Mouse (Mus musculus): ENCODE data around the gene Cnnm2. TPM values are rescaled to one million over a fixed set of nuclear protein-coding genes. Genes with fewer than 3 reads are reported as not detected.

Cnnm2 gene
- total RNA-seq, 2 experiments from 2014 or later = 39.4 to 41.1 TPM

GRCm38 (mm10) chr19:46915406-46916080, 154.1 kb downstream of the Cnnm2 start:
- no peak for DNase-seq (ENCODE audit: low spot score in 2 of 2)

GRCm38 (mm10) chr19:46920571-46920970, 159.2 kb downstream of the Cnnm2 start:
- DNase-seq (ENCODE audit: low spot score in 2 of 2) = no peak

GRCm38 (mm10) chr19:46926357-46926756, 165.0 kb downstream of the Cnnm2 start:
- no peak for DNase-seq (ENCODE audit: low spot score in 2 of 2)

- no peak for DNase-seq (ENCODE audit: low spot score in 2 of 2)
Measured at GRCm38 (mm10) chr19:46926951-46927350, 165.6 kb downstream of the Cnnm2 start.

- DNase-seq (ENCODE audit: low spot score in 2 of 2) = no peak
Measured at GRCm38 (mm10) chr19:46928136-46928535, 166.7 kb downstream of the Cnnm2 start.

GRCm38 (mm10) chr19:46929044-46929587, 167.7 kb downstream of the Cnnm2 start:
- DNase-seq (ENCODE audit: low spot score in 2 of 2) = peak; percentile 30 to 62

Other genes starting within 250 kb of the Cnnm2 start
- gene Arl3, start 188.4 kb upstream of the Cnnm2 start, total RNA-seq (2021) = 100 to 1,000 TPM; 127 to 132 TPM
- gene Sfxn2, start 188.2 kb upstream of the Cnnm2 start, total RNA-seq (2021) = 1 to 10 TPM; 5.2 to 7.6 TPM
- 10 to 100 TPM; 38.1 to 40.1 TPM for gene Wbp1l, start 162.5 kb upstream of the Cnnm2 start, total RNA-seq (2021)
- gene Cyp17a1, start 88.4 kb upstream of the Cnnm2 start, total RNA-seq (2021) = not detected
- 10 to 100 TPM; 19.1 to 21.2 TPM for gene Borcs7, start 71.7 kb upstream of the Cnnm2 start, total RNA-seq (2021)
- gene As3mt, start 54.1 kb upstream of the Cnnm2 start, total RNA-seq (2021) = 10 to 100 TPM; 25.7 to 28.1 TPM